Mouse (Mus musculus) inflammation-experienced regulatory T-cells, adult 16 weeks (primary cell): ENCODE results near the gene Ddah2. TPM values are rescaled to one million over a fixed set of nuclear protein-coding genes. Genes with fewer than 3 reads are reported as not detected.

Source experiments
- polyA plus RNA-seq: library from polyadenylated mRNA; unstranded; fragments of 100-300 nt; shearing (Covaris generic); gene quantifications from one replicate; pipeline ENCODE4 v1.2.1, GENCODE M21; 2017

Gene Ddah2
- polyA plus RNA-seq: 2.5 TPM

DNA sequence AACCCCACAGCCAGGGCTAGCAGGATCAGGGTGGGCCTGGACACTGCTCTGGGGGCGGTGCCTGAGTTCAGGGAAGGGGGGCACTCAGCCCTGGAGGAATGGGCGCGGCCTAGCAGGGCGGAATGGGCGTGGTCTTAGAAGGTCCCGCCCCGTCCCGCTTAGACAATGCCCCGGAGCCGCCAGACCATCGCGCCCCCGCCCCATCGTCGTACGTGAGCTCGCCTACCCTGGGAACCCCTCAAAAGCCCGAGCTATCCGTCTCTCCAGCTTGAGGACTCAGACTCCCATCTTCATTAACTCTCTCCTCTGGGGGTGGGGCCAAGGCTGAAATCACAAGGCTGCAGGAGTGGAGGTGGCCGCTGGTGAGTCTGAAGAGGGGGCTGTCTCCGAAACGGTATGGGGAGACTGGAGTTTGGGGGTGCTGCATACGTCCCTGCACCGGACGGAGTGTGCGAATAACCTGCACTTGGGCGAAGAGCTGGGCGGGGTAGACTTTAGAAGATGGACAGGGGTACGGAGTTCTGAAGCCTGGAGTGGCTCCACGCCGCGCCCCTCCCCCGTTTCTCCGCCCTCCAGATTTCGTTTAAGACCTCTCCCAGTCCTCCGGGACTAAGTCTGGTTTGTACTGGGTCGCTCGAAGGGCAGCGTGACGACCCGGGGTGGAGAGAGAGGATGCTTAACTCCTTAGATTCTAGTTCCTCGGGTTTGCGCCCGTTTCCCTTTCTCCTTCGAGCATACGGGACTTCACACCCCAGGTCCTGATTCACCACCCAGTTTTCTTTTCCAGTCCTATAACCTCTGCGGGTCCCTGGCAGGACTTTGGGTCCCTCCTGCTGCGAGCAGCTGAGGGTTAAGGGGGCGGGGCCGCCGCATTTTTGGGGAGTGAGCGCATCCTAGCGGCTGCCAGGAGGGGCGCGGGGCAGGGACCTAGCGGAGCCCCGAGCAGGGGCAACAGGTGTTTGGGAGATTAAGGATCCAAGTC, at the start of gene Ddah2:
Gene Ddah2, plus strand, starts transcription at position 125 of the 982 bp plus-strand sequence.

GRCm38 (mm10) chr17:35016376-35016775, 42.5 kb upstream of the Ddah2 start, which contains the start of gene Vwa7:
Gene Vwa7 (plus strand): TSS chr17:35016579.

GRCm38 (mm10) chr17:35027277-35028068, 31.4 kb upstream of the Ddah2 start, which contains the start of gene Sapcd1:
Gene Sapcd1 (minus strand): TSS chr17:35028016.

DNA sequence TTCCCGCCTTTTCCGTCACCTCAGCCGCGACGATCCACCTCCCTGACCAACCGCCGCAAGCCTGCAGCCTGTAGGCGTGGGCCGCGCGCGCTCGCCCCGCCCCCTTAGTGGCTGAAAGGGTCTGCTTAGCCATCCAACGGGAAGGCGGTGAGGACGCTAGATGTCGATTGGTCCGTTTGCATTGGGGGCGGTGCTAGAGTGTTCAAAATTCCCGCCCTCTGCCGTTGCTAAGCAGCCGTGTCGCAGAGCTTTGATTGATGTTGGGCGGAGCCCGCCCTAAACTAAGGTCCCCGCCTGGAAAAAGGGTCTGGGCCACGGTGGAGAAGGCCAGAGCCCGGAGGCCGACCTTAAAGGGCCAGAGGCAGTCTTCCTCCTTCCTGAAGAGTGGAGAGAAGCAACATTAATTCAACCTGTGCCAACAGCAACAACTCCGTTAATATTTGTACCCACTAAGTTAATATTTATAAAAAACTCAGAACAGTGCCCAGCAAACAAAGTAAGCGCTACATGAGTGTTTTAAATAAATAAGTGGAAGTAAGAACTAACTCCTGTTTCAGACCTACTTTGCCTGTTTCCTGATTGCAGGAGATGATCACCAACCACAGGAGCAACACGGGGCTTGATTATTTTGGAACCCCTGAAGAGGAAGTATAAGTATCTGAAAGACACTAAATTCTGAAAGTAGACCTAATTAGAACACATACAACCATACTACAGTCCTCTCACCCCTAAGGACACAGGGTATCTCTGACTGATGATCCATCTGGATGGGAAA, 12.0 kb upstream of the Ddah2 start, which contains the start of gene Msh5:
Gene Msh5, minus strand, starts transcription at position 65 of the 775 bp plus-strand sequence.

DNA sequence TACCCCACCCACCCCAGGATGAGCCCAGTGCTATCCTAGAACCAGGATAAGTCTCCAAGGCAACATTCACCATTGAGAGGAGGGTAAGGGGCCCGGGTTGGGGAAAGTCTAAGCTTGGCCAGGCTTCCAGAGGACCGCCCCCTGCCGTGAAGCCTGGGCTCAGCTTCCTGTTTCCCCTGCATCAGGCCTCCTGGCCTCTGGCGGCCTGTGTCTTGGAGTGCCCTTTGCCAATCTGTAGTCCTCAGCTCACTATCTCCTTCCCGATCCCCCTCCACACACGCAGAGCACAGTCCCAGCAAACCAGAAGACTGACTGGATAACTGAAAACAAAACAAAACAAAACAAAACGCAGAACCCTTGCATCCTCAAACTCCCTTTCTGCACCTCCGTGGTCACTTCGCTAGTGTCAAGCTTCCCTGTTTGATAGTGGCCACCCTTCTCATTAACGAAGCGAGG, 9.2 kb upstream of the Ddah2 start, which contains the start of gene Clic1:
Gene Clic1, plus strand, starts transcription at position 406 of the 456 bp plus-strand sequence.

GRCm38 (mm10) chr17:35064951-35065947, 6.4 kb downstream of the Ddah2 start, which contains the start of gene Ly6g6c:
Gene Ly6g6c (plus strand): TSS chr17:35065388.

GRCm38 (mm10) chr17:35066084-35066483, 7.2 kb downstream of the Ddah2 start, which contains the start of gene Mpig6b:
Gene Mpig6b (minus strand): TSS chr17:35066184.

GRCm38 (mm10) chr17:35076507-35077176, 17.8 kb downstream of the Ddah2 start, which contains the start of gene Ly6g6e:
Gene Ly6g6e (plus strand): TSS chr17:35076902.

GRCm38 (mm10) chr17:35077786-35078233, 19.0 kb downstream of the Ddah2 start, which contains the start of gene Ly6g6d:
Gene Ly6g6d (minus strand): TSS chr17:35078065.

GRCm38 (mm10) chr17:35085208-35085865, 26.5 kb downstream of the Ddah2 start, which contains the start of gene Ly6g6f:
Gene Ly6g6f (minus strand): TSS chr17:35085610.

GRCm38 (mm10) chr17:35088825-35089644, 30.2 kb downstream of the Ddah2 start, which contains the start of gene Abhd16a:
Gene Abhd16a (plus strand): TSS chr17:35089263.

GRCm38 (mm10) chr17:35108097-35108496, 49.3 kb downstream of the Ddah2 start, which contains the start of gene Ly6g5c:
Gene Ly6g5c (plus strand): TSS chr17:35108279.

Other genes with a start within 250 kb of the Ddah2 start
- gene Stk19, start 222.1 kb upstream of the Ddah2 start, polyA plus RNA-seq: 38.5 TPM
- gene Dxo, start 222.0 kb upstream of the Ddah2 start, polyA plus RNA-seq: 96.4 TPM
- gene Skiv2l, start 208.8 kb upstream of the Ddah2 start, polyA plus RNA-seq: 169 TPM
- 48.6 TPM for gene Nelfe, start 208.6 kb upstream of the Ddah2 start, polyA plus RNA-seq
- gene Cfb, start 196.5 kb upstream of the Ddah2 start, polyA plus RNA-seq: 1.4 TPM
- gene Zbtb12, start 179.6 kb upstream of the Ddah2 start, polyA plus RNA-seq: 0.66 TPM
- not detected for gene Gm20547, start 177.0 kb upstream of the Ddah2 start, polyA plus RNA-seq
- 3.3 TPM for gene C2, start 160.8 kb upstream of the Ddah2 start, polyA plus RNA-seq
- 45.6 TPM for gene Ehmt2, start 160.6 kb upstream of the Ddah2 start, polyA plus RNA-seq
- not detected for gene Slc44a4, start 144.6 kb upstream of the Ddah2 start, polyA plus RNA-seq
- gene Neu1, start 127.8 kb upstream of the Ddah2 start, polyA plus RNA-seq: 107 TPM
- 15.1 TPM for gene Hspa1b, start 99.8 kb upstream of the Ddah2 start, polyA plus RNA-seq
- not detected for gene Gm20481, start 89.1 kb upstream of the Ddah2 start, polyA plus RNA-seq
- gene Hspa1a, start 86.9 kb upstream of the Ddah2 start, polyA plus RNA-seq: 4.3 TPM
- 0.13 TPM for gene Hspa1l, start 86.3 kb upstream of the Ddah2 start, polyA plus RNA-seq
- gene Lsm2, start 77.2 kb upstream of the Ddah2 start, polyA plus RNA-seq: 60.3 TPM
- gene Vars, start 58.0 kb upstream of the Ddah2 start, polyA plus RNA-seq: 276 TPM
- gene Vwa7, start 42.5 kb upstream of the Ddah2 start, polyA plus RNA-seq: 0.44 TPM
- 4.4 TPM for gene Sapcd1, start 31.0 kb upstream of the Ddah2 start, polyA plus RNA-seq
- 1.5 TPM for gene Msh5, start 12.3 kb upstream of the Ddah2 start, polyA plus RNA-seq
- gene Clic1, start 9.1 kb upstream of the Ddah2 start, polyA plus RNA-seq: 611 TPM
- gene Ly6g6c, start 6.4 kb downstream of the Ddah2 start, polyA plus RNA-seq: not detected
- not detected for gene Mpig6b, start 7.1 kb downstream of the Ddah2 start, polyA plus RNA-seq
- not detected for gene Ly6g6e, start 17.9 kb downstream of the Ddah2 start, polyA plus RNA-seq
- not detected for gene Ly6g6d, start 19.0 kb downstream of the Ddah2 start, polyA plus RNA-seq
- gene Ly6g6f, start 26.6 kb downstream of the Ddah2 start, polyA plus RNA-seq: not detected
- 86.4 TPM for gene Abhd16a, start 30.2 kb downstream of the Ddah2 start, polyA plus RNA-seq
- not detected for gene Ly6g5c, start 49.2 kb downstream of the Ddah2 start, polyA plus RNA-seq
- gene Ly6g5b, start 56.4 kb downstream of the Ddah2 start, polyA plus RNA-seq: 2.4 TPM
- 62.3 TPM for gene Gpank1, start 62.4 kb downstream of the Ddah2 start, polyA plus RNA-seq
- gene Csnk2b, start 63.0 kb downstream of the Ddah2 start, polyA plus RNA-seq: 279 TPM
- gene D17H6S53E, start 67.3 kb downstream of the Ddah2 start, polyA plus RNA-seq: 5.5 TPM
- gene Apom, start 73.0 kb downstream of the Ddah2 start, polyA plus RNA-seq: not detected
- gene Bag6, start 76.1 kb downstream of the Ddah2 start, polyA plus RNA-seq: 48.9 TPM
- gene Prrc2a, start 105.9 kb downstream of the Ddah2 start, polyA plus RNA-seq: 17.8 TPM
- 7.4 TPM for gene Aif1, start 117.0 kb downstream of the Ddah2 start, polyA plus RNA-seq
- 9.5 TPM for gene Lst1, start 129.4 kb downstream of the Ddah2 start, polyA plus RNA-seq
- gene Ltb, start 135.4 kb downstream of the Ddah2 start, polyA plus RNA-seq: 1,703 TPM
- 46.9 TPM for gene Tnf, start 143.0 kb downstream of the Ddah2 start, polyA plus RNA-seq
- 140 TPM for gene Lta, start 146.3 kb downstream of the Ddah2 start, polyA plus RNA-seq
- 1.6 TPM for gene Gm16181, start 161.8 kb downstream of the Ddah2 start, polyA plus RNA-seq
- 8.7 TPM for gene Atp6v1g2, start 174.6 kb downstream of the Ddah2 start, polyA plus RNA-seq
- 23.1 TPM for gene Nfkbil1, start 176.8 kb downstream of the Ddah2 start, polyA plus RNA-seq
- 257 TPM for gene Ddx39b, start 182.7 kb downstream of the Ddah2 start, polyA plus RNA-seq
- gene H2-D1, start 203.7 kb downstream of the Ddah2 start, polyA plus RNA-seq: 7,111 TPM